Mouse (Mus musculus) erythroid progenitor cell, adult 5-6 weeks (primary cell): ENCODE results near the gene Bmx. TPM values are rescaled to one million over a fixed set of nuclear protein-coding genes. Genes with fewer than 3 reads are reported as not detected.

Experiments used
- ATAC-seq: replicated peaks from 2 replicates; pipeline ENCODE4 v1.8.0; 2016; ENCODE audit warnings: moderate number of reproducible peaks, mild to moderate bottlenecking, moderate TSS enrichment, inconsistent platforms; ENCODE audit not compliant: poor library complexity, low FRiP score, severe bottlenecking
- total RNA-seq, 2 experiments: library from RNA; stranded (forward) in 1 of 2; stranded (reverse) in 1 of 2; fragments of 150-400 nt in 1 of 2; fragments of 186-747, 209-891 nt in 1 of 2; gene quantifications; 2 replicates each; pipeline versions ENCODE4 v1.2.3 to v1.2.4; 2015 to 2017; ENCODE audit warnings: low replicate concordance in 2 of 2

The Bmx gene
- total RNA-seq, 2 experiments from 2014 or later: 0.61 TPM; not detected in 1

DNA sequence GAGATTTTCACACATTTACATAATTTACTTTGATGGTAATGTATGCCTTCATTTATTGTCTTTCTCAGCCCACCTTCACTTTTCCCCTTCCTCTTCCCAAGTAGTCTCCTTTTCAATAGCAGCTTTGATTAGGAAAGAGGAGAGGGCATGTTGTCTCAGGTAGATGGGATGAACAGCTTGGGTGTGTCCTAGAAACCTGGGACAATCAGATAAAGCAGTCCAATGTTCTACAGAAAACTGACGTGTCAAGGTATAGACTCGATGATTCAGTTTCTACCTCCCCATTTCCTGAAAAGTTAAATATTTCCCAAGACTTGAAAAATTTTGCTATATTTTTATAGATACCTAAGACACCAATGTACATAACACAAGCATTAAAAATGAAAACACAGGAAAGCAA, 79.1 kb downstream of the Bmx start:
- no peak for ATAC-seq

DNA sequence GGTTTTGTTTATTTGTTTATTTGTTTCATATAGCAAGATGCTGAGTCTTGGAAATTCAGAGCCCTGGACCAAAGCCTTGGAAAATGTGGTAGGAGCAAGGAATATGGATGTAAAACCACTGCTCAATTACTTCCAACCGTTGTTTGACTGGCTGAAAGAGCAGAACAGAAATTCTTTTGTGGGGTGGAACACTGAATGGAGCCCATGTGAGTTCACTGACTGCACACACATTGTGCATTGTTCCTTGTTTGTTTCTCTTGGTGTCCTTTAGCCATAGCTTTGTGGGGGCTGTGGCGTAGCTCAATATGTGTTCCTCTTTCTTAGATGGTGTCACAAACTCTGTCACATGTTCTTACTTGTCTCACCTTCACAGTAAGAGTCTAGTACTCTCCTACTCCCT, 82.2 kb downstream of the Bmx start:
- no peak for ATAC-seq

DNA sequence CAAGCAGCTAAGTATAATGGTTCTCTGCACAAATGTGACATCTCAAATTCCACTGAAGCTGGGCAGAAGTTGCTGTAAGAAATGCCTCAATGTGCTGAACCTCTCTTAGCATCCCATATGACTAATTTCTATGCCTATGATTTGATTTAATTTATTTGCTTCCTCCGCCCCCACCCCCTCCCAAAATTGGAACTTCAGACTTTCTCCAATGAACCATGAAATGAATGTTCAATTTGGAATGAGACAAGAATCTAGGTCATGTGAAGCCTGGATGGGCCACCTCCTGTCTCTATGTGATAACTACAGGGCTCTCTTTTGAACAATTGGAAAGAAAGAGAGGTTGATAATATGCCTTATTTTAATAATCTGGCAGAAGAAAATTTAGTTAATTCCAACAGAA, 82.7 kb downstream of the Bmx start:
- no peak for ATAC-seq

GRCm38 (mm10) chrX:164173880-164174279, 84.1 kb downstream of the Bmx start:
- no peak for ATAC-seq

DNA sequence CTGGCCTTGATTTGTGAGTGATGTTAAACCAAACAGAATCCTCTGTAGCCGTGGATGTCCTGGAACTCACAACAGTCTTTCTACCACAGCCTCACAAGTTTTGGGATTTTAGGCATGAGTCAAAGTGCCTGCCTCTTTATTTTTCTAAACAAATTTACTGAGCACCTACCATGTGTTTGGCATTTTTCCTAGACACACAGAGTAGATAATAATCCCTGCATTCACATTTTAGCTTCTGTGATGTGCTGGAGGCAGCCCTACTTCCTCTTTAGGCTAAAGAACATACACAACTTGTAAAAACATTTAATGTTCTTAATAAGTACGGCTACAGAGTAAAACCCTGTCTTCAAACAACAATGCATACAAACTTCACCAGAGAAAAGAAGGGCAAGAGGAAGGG, 87.0 kb downstream of the Bmx start:
- ATAC-seq: no peak

GRCm38 (mm10) chrX:164164681-164165080, 93.3 kb downstream of the Bmx start:
- ATAC-seq: peak; percentile 97

DNA sequence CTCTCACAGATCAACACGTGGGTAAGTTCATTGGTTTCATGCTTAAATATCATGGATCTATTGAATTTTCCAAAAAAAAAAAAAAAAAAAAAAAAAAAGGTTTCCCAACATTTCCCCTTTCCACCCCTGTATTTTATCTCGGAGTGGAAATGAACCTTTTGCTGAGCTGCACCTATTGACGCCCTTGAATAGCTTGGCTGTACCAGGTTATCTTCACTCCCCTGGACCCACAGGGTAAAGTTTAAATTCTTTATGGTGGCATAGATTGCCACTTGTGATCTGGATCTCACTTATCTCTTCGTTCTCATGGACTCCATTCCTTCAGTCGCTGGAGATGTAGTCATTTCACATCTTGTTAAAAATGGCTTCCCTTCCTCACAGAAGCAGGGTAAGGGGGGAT, 103.4 kb downstream of the Bmx start:
- ATAC-seq: no peak

DNA sequence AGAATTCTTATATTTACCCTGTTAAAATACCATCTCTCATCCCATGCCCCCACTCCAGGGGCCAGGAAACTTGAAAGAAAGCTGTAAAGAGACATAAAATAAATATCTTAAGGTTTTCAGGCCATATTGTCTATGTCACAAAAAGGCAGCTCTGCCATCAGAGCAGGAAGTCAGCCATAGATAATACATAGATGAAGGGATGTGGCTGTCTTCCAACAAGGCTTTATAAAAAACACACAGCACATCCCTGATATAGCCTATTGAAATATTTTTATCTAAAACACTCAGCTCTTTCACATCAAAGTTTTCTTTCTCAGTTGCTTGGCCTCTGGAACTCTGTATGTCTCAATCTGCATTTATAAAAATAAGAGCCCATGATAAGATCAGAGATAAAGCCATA, 104.4 kb downstream of the Bmx start:
- ATAC-seq: no peak

GRCm38 (mm10) chrX:164152703-164153102, 105.3 kb downstream of the Bmx start:
- ATAC-seq: no peak

DNA sequence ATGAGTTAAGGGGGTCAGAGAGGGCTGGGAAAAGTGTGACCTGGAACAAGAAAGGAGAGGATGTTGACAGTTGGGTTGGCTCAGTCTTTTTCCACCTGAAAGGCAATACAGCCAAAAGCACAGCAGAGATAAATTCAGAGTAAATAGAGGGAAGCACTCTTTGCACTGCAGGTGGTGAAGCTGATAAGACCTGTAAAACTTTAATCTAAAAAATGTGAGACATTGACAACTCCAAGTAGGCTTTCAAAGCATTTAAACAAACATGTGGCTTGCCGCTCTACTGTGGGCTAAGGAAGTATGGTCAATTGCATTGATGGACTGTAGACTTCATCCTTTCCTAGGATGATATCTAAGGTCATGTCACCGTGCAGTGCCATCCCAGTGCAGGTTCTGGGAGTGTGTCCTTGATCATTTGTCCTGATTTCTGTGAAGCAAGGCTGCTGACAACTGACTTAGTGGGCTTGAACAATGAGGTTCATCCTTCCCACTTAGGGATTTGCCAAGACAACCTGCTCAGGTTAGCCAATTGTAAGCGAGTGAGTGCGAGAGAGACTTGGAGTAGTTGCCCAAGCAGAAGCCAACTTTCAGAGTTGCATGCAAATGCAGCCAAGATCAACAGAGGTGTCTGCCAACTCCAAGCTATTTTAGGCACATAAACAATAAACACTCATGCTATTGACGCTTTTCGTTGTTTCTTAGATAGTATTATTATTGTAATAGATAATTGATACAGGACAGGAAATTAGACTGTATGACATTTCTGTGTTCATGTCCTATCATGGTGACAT, 112.3 kb downstream of the Bmx start:
- peak; percentile 95 for ATAC-seq

Other genes starting within 250 kb of the Bmx start
- not detected in 2 replicates for gene Car5b, start 230.2 kb downstream of the Bmx start, total RNA-seq (2015; ENCODE audit: low replicate concordance)
- gene Car5b, start 230.2 kb downstream of the Bmx start, total RNA-seq (2017; ENCODE audit: low replicate concordance): not detected in 2 replicates
- 18.4 and 19.8 TPM in 2 replicates for gene Siah1b, start 181.7 kb downstream of the Bmx start, total RNA-seq (2015; ENCODE audit: low replicate concordance)
- 17.2 and 20.3 TPM in 2 replicates for gene Siah1b, start 181.7 kb downstream of the Bmx start, total RNA-seq (2017; ENCODE audit: low replicate concordance)
- gene Cltrn, start 169.4 kb downstream of the Bmx start, total RNA-seq (2015; ENCODE audit: low replicate concordance): not detected in 2 replicates
- gene Cltrn, start 169.4 kb downstream of the Bmx start, total RNA-seq (2017; ENCODE audit: low replicate concordance): not detected in 2 replicates
- gene Ace2, start 118.9 kb downstream of the Bmx start, total RNA-seq (2015; ENCODE audit: low replicate concordance): not detected in 2 replicates
- gene Ace2, start 118.9 kb downstream of the Bmx start, total RNA-seq (2017; ENCODE audit: low replicate concordance): not detected in 2 replicates
- gene Pir, start 11.2 kb upstream of the Bmx start, total RNA-seq (2015; ENCODE audit: low replicate concordance): 27.7 and 32.1 TPM in 2 replicates
- 37.7 and 38.7 TPM in 2 replicates for gene Pir, start 11.2 kb upstream of the Bmx start, total RNA-seq (2017; ENCODE audit: low replicate concordance)
- gene Vegfd, start 115.2 kb upstream of the Bmx start, total RNA-seq (2015; ENCODE audit: low replicate concordance): 10.1 and 11.7 TPM in 2 replicates
- 4.0 and 19.3 TPM in 2 replicates for gene Vegfd, start 115.2 kb upstream of the Bmx start, total RNA-seq (2017; ENCODE audit: low replicate concordance)
- 25.6 and 29.3 TPM in 2 replicates for gene Piga, start 161.6 kb upstream of the Bmx start, total RNA-seq (2015; ENCODE audit: low replicate concordance)
- 31.9 and 42.4 TPM in 2 replicates for gene Piga, start 161.6 kb upstream of the Bmx start, total RNA-seq (2017; ENCODE audit: low replicate concordance)
- gene Asb11, start 178.8 kb upstream of the Bmx start, total RNA-seq (2015; ENCODE audit: low replicate concordance): 0.72 TPM in 1 of 2 replicates, not detected in the other
- gene Asb11, start 178.8 kb upstream of the Bmx start, total RNA-seq (2017; ENCODE audit: low replicate concordance): 0.51 TPM in 1 of 2 replicates, not detected in the other
- gene Asb9, start 248.1 kb upstream of the Bmx start, total RNA-seq (2015; ENCODE audit: low replicate concordance): not detected in 2 replicates
- not detected in 2 replicates for gene Asb9, start 248.1 kb upstream of the Bmx start, total RNA-seq (2017; ENCODE audit: low replicate concordance)